Mouse (Mus musculus) embryonic facial prominence, embryonic 13.5 days (tissue): ENCODE measurements around the gene Pibf1. TPM values are rescaled to one million over a fixed set of nuclear protein-coding genes. Genes with fewer than 3 reads are reported as not detected.
A peak's percentile ranks its signal among the peaks of the same experiment; 100 is the strongest.

Experiments used
- ATAC-seq: fragments of 200-750 bp; cut with Nextera tagmentation; 2 replicates; pipeline ENCODE4 v1.8.0; 2017; ENCODE audit warnings: low read depth; ENCODE audit not compliant: insufficient number of reproducible peaks, insufficient read depth, low FRiP score, low TSS enrichment
- H3K27ac ChIP-seq: fragments of 300-500 bp; sonication (generic); 2 replicates; pipeline ENCODE4 v1.5.1; 2015; ENCODE audit warnings: moderate library complexity, mild to moderate bottlenecking, inconsistent platforms
- H3K27me3 ChIP-seq: fragments of 300-500 bp; sonication (generic); 2 replicates; pipeline ENCODE4 v1.6.1; 2015; ENCODE audit warnings: mild to moderate bottlenecking, inconsistent platforms
- H3K36me3 ChIP-seq: fragments of 300-500 bp; sonication (generic); 2 replicates; pipeline ENCODE4 v1.6.1; 2015; ENCODE audit warnings: mild to moderate bottlenecking, inconsistent platforms
- H3K4me1 ChIP-seq: fragments of 300-500 bp; sonication (generic); 2 replicates; pipeline ENCODE4 v1.6.1; 2015; ENCODE audit warnings: inconsistent platforms
- H3K4me2 ChIP-seq: fragments of 300-500 bp; sonication (generic); 2 replicates; pipeline ENCODE4 v1.6.1; 2015; ENCODE audit warnings: moderate library complexity, mild to moderate bottlenecking, inconsistent platforms
- H3K4me3 ChIP-seq: fragments of 300-500 bp; sonication (generic); 2 replicates; pipeline ENCODE4 v1.5.1; 2015; ENCODE audit warnings: mild to moderate bottlenecking, inconsistent platforms
- H3K9ac ChIP-seq: fragments of 300-500 bp; sonication (generic); 2 replicates; pipeline ENCODE4 v1.6.1; 2015; ENCODE audit warnings: mild to moderate bottlenecking, inconsistent platforms
- H3K9me3 ChIP-seq: fragments of 300-500 bp; sonication (generic); 2 replicates; pipeline ENCODE4 v1.6.1; 2016; ENCODE audit warnings: inconsistent platforms
- whole genome bisulfite sequencing: fragments of 180-500 bp; shearing (Covaris S2); methylation state at CpG from one replicate; pipeline ENCODE4 v1.1.7; 2015; ENCODE audit warnings: mixed read lengths; 5-methylcytosine and 5-hydroxymethylcytosine counted together
- polyA plus RNA-seq: library from polyadenylated mRNA; unstranded; fragments of >200 nt; fragmentation: Nextera tagmentation; extraction: Ambion mirVana; gene quantifications from 2 replicates; pipeline ENCODE4 v1.2.1, GENCODE M21; 2015

The Pibf1 gene
- polyA plus RNA-seq, 1 experiment from 2014 or later = 23.9 TPM

- 86% methylated on average over 6 of the region's 6 CpGs for WGBS
- Histone ChIP-seq H3K27me3 (no peaks in the 10 kb centered on the region), H3K9ac (no peak overlapping the region)
Observed at GRCm38 (mm10) chr14:99108762-99109161, 9.5 kb downstream of the Pibf1 start.

GRCm38 (mm10) chr14:99117576-99117975, 18.4 kb downstream of the Pibf1 start:
- ATAC-seq = no peak

More at GRCm38 (mm10) chr14:99108762-99109161, 9.5 kb downstream of the Pibf1 start:
- no peak for ATAC-seq
- H3K9me3 ChIP-seq = no peaks in the 10 kb centered on the region
- H3K4me1 ChIP-seq = no peaks in the 10 kb centered on the region
- peaks cover 76% of the 10 kb centered on the region for H3K36me3 ChIP-seq
- no peak overlapping the region for H3K4me2 ChIP-seq
- H3K4me3 ChIP-seq = no peak overlapping the region
- H3K27ac ChIP-seq = no peak overlapping the region

DNA sequence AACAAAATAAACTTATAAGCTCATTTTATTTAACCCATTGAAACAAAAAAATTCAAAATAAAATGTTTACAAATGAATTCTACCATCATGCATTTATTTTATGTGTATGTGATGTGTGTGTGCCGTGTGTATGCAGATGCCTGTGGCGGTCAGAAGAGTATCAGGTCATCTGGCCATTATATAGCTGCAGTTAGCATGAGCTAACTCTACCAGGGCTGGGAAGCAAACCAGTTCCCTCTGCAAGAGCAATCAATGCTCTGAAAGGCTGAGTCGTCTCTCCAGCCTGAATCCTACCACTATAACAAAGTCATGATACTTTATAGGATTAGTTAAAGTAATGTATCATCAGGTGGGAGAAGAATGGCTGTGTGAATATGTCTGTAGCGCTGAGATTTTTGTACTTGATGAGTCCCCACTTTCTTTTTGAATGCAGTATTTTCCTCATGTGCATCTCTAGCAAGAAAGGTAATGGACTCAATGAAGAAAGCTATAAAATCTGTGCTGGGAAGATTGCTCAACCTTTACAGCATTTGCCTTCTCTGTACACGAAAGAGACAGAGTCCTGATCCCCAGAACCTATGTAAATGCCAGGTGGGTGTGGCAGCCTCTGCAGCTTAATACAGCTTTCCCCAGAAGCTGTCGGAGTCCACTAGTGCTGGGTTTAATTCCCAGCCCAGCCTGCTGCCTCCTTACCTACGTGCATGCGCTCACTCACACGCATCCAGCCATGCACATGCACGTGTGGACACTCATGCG, 22.5 kb downstream of the Pibf1 start:
- no peaks in the 10 kb centered on the region for H3K4me1 ChIP-seq

More at GRCm38 (mm10) chr14:99117576-99117975, 18.4 kb downstream of the Pibf1 start:
- Histone ChIP-seq H3K27me3 (no peaks in the 10 kb centered on the region), H3K36me3 (peaks cover 39% of the 10 kb centered on the region), H3K9ac (no peak overlapping the region), H3K27ac (no peak overlapping the region), H3K9me3 (no peaks in the 10 kb centered on the region), H3K4me2 (no peak overlapping the region), H3K4me1 (no peaks in the 10 kb centered on the region), H3K4me3 (no peak overlapping the region)
- 80% methylated on average over 4 of the region's 4 CpGs for WGBS

DNA sequence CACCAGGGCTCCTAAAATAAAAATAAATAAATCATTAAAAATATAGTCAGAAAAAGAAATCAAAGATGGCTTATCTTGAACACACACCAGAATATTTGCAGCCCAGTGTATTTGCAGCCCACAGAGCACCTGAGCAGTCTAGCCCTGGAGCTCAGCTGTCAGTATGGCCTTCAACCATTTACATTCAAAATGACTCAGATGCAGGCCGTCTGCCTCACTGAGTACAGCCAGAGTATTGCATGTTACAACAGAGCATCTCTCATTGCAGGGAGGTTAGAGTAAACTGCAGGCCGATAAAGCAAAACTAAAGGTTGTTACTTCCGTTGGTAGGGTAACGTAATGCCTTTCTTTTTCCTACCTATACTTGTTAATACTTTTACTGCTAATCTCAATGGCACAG, 24.9 kb downstream of the Pibf1 start:
- Histone ChIP-seq H3K27ac (no peak overlapping the region), H3K4me1 (no peaks in the 10 kb centered on the region), H3K4me2 (no peak overlapping the region), H3K4me3 (no peak overlapping the region), H3K9me3 (no peaks in the 10 kb centered on the region), H3K36me3 (0 out of 2 replicates have a peak, but pooled peaks cover 4% of the 10 kb centered on the region), H3K27me3 (no peaks in the 10 kb centered on the region), H3K9ac (no peak overlapping the region)
- 77% methylated on average over 4 of the region's 4 CpGs for WGBS
- ATAC-seq = no peak

More for the DNA sequence above, 22.5 kb downstream of the Pibf1 start:
- ATAC-seq = no peak
- Histone ChIP-seq H3K4me2 (no peak overlapping the region), H3K9ac (no peak overlapping the region), H3K27ac (no peak overlapping the region), H3K36me3 (peaks cover 12% of the 10 kb centered on the region), H3K4me3 (no peak overlapping the region), H3K27me3 (no peaks in the 10 kb centered on the region), H3K9me3 (no peaks in the 10 kb centered on the region)
- 90% methylated on average over 11 of the region's 11 CpGs for WGBS

DNA sequence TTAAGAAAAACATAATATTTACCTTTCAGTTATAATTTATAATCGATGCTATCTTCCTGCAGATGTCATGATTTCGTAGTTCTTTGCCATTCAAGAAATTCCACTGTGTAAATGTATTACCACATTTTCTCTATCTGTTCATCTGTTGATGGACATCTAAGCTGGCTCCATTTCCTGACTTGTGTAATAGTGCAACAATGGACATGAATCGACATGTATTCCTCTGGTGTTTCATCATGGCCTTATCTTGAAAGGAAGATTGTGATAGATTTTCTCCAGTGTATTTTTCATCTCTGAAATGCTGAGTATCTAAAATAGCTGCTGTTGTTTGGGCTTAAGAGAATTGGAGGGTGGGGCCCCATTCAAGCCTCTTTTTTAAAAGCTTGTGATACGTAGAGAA, 27.5 kb downstream of the Pibf1 start:
- Histone ChIP-seq H3K9ac (no peak overlapping the region), H3K9me3 (no peaks in the 10 kb centered on the region), H3K4me3 (no peak overlapping the region), H3K4me1 (no peaks in the 10 kb centered on the region), H3K4me2 (no peak overlapping the region), H3K27me3 (no peaks in the 10 kb centered on the region), H3K27ac (no peak overlapping the region), H3K36me3 (peaks cover 11% of the 10 kb centered on the region)
- ATAC-seq = no peak
- WGBS = 79% methylated on average over 4 of the region's 4 CpGs

- Histone ChIP-seq H3K36me3 (peaks cover 8% of the 10 kb centered on the region), H3K9me3 (no peaks in the 10 kb centered on the region), H3K4me1 (no peaks in the 10 kb centered on the region), H3K4me2 (no peak overlapping the region), H3K9ac (no peak overlapping the region), H3K4me3 (no peak overlapping the region), H3K27me3 (no peaks in the 10 kb centered on the region), H3K27ac (no peak overlapping the region)
- WGBS = 84% methylated on average over 1 of the region's 1 CpGs
- no peak for ATAC-seq
Observed at GRCm38 (mm10) chr14:99127509-99127908, 28.3 kb downstream of the Pibf1 start.

DNA sequence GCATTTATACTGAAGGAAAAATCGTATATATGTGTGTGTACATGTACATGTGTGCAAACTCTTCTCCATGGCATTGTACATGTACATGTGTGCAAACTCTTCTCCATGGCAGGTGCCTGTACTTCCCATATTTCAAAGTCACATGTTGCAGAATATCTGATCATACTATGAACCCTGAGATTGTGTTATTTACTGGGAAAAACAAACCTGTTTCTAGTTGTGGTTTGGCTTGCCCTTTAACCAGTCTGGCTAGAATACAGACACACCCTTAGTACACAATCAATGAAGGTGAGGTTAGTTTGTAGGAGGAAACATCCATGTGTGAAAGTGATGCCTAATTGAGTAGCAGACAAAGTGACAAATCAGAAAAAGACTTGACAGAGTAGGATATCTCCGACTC, 29.8 kb downstream of the Pibf1 start:
- Histone ChIP-seq H3K9me3 (no peaks in the 10 kb centered on the region), H3K36me3 (peaks cover 11% of the 10 kb centered on the region), H3K4me1 (no peaks in the 10 kb centered on the region), H3K4me2 (no peak overlapping the region), H3K27ac (no peak overlapping the region), H3K9ac (no peak overlapping the region), H3K27me3 (no peaks in the 10 kb centered on the region), H3K4me3 (no peak overlapping the region)
- no peak for ATAC-seq
- 92% methylated on average over 2 of the region's 2 CpGs for WGBS

DNA sequence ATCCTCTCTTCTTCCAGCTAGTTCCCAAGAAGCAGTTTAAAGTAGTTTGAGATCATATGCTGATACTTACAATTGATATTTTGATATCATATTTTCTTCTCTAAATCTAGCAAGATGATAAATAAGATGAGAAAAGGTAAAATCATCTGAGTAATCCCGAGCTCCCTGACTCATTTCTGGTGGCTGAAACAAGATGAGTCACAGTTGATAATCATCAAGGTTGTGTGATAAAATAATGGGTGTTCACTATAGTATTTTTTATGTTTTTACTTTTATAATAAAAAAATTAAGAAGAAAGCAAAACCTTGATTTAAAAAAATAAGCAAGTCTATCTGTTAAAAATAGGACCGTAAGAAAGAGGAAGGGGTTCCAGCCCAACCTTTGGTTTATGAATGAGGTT, 34.8 kb downstream of the Pibf1 start:
- Histone ChIP-seq H3K4me1 (no peaks in the 10 kb centered on the region), H3K9ac (no peak overlapping the region), H3K4me2 (no peak overlapping the region), H3K4me3 (no peak overlapping the region), H3K9me3 (no peaks in the 10 kb centered on the region), H3K27ac (no peak overlapping the region), H3K36me3 (peaks cover 26% of the 10 kb centered on the region), H3K27me3 (no peaks in the 10 kb centered on the region)
- 85% methylated on average over 2 of the region's 2 CpGs for WGBS
- no peak for ATAC-seq

DNA sequence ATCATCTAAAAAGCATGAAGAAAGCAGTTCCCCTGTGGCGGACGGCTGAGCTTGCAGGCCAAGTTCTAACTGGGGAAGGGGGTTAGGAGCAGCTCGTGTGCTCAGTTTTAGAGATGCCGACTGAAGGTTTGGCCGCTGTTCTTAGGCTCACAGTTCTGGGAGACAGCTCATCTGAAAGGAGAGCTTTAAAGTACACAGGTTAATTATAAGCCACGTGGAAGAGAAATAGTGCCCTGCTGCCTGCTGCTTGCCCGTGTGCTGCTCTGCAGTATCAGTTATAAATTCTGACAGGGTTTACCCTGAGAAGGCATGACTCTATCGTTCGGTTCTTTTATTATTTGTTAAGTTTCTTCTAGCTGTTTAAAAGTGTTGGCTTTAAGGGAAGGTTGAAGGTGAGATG, 36.5 kb downstream of the Pibf1 start:
- 86% methylated on average over 9 of the region's 9 CpGs for WGBS

DNA sequence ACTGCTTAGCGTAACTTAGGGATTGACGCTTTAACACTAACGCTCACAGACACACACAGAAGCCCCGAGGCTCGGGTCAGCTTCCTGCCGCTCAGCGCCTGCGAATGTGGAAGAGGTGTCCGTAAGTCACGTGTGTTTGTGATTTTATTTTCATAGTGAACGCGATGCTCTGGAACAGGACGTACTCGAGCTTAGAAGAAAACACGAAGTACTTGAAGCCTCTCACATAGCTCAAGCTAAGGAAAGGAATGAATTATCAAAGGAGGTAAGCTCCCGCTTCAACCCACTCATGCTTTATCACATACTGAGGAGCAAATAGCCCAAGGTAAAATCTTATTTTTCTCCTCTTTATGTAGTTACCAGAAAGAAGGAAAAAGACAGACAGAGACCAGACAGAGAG, 37.1 kb downstream of the Pibf1 start:
- Histone ChIP-seq H3K27ac (no peak overlapping the region), H3K4me1 (no peaks in the 10 kb centered on the region), H3K27me3 (no peaks in the 10 kb centered on the region), H3K36me3 (peaks cover 29% of the 10 kb centered on the region), H3K9ac (no peak overlapping the region), H3K9me3 (no peaks in the 10 kb centered on the region), H3K4me3 (no peak overlapping the region), H3K4me2 (no peak overlapping the region)
- no peak for ATAC-seq
- WGBS = 90% methylated on average over 16 of the region's 16 CpGs

More for the DNA sequence above, 36.5 kb downstream of the Pibf1 start:
- no peak for ATAC-seq
- Histone ChIP-seq H3K4me2 (no peak overlapping the region), H3K9ac (no peak overlapping the region), H3K27me3 (no peaks in the 10 kb centered on the region), H3K36me3 (peaks cover 33% of the 10 kb centered on the region), H3K27ac (no peak overlapping the region), H3K4me3 (no peak overlapping the region), H3K9me3 (no peaks in the 10 kb centered on the region), H3K4me1 (no peaks in the 10 kb centered on the region)

DNA sequence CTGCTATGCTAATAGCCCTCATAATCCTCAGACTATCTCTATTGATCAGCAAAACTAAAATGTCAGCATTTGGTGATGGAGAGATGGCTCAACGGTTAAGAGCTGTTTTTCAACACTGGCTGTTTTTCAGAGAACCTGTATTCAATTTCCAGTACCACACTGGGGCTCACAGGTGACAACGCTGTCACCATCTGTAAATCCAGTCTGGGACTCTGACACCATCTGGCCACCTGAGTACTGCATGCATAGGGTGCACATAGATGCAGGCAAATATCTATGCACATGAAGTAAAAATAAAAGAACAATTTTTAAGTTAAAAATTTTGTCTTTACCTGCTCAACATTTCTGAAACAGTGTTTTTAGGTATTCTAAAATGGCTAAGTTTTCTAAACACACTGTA, 40.8 kb downstream of the Pibf1 start:
- H3K27ac ChIP-seq = no peak overlapping the region
- WGBS = 88% methylated on average over 2 of the region's 2 CpGs
- H3K4me1 ChIP-seq = no peaks in the 10 kb centered on the region
- no peaks in the 10 kb centered on the region for H3K27me3 ChIP-seq
- ATAC-seq = no peak
- H3K9ac ChIP-seq = no peak overlapping the region
- H3K4me3 ChIP-seq = no peak overlapping the region
- H3K4me2 ChIP-seq = no peak overlapping the region
- peaks cover 29% of the 10 kb centered on the region for H3K36me3 ChIP-seq
- no peaks in the 10 kb centered on the region for H3K9me3 ChIP-seq

DNA sequence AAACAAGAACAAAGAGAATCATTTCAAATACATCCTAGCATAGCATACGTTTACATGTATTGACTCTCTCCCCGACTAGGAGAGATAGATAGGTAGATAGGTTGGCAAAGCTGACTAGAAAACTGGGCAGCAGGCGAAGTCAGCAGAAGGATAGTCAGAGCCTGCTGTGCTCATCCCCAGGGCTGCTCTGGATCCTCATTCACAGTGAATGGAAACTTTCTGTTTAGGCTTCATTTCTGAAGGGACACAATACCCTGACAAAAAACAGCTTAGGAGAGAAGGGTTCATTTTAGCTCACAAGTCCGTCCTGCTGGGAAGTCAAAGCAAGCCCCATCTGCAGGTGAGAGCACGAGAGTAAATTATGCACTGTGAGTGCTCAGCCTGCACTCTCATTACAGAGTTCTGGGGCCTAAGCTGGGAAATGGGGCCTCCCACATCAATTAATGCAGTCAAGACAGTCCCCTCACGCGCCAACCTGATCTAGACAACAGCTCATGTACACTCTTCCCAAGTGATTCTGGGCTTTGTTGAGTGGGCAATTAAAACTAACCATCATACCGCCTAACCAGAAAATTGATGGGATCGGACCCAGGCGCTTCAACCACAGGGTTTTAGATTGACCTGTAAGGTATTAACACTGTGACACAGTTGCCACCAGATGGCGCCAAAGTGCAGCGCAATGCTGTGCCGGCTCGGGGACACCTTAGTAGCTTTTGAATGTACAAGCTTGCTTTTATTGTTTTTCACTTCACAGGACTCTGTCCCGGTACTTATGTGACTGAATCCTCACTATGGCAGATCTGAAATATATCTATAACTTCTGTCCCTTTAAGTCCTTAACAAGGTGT, 42.8 kb downstream of the Pibf1 start:
- H3K4me2 ChIP-seq = no peak overlapping the region
- no peak overlapping the region for H3K9ac ChIP-seq
- no peak overlapping the region for H3K4me3 ChIP-seq
- H3K27me3 ChIP-seq = no peaks in the 10 kb centered on the region
- H3K4me1 ChIP-seq = no peaks in the 10 kb centered on the region
- peak; percentile 71; the same call in 1 of the 2 replicates for ATAC-seq
- no peaks in the 10 kb centered on the region for H3K9me3 ChIP-seq
- no peak overlapping the region for H3K27ac ChIP-seq
- peaks cover 20% of the 10 kb centered on the region for H3K36me3 ChIP-seq
- WGBS = 21% methylated on average over 15 of the region's 15 CpGs
